ENCODE assay signal across 8 mouse cellular contexts in the genomic region with DNA sequence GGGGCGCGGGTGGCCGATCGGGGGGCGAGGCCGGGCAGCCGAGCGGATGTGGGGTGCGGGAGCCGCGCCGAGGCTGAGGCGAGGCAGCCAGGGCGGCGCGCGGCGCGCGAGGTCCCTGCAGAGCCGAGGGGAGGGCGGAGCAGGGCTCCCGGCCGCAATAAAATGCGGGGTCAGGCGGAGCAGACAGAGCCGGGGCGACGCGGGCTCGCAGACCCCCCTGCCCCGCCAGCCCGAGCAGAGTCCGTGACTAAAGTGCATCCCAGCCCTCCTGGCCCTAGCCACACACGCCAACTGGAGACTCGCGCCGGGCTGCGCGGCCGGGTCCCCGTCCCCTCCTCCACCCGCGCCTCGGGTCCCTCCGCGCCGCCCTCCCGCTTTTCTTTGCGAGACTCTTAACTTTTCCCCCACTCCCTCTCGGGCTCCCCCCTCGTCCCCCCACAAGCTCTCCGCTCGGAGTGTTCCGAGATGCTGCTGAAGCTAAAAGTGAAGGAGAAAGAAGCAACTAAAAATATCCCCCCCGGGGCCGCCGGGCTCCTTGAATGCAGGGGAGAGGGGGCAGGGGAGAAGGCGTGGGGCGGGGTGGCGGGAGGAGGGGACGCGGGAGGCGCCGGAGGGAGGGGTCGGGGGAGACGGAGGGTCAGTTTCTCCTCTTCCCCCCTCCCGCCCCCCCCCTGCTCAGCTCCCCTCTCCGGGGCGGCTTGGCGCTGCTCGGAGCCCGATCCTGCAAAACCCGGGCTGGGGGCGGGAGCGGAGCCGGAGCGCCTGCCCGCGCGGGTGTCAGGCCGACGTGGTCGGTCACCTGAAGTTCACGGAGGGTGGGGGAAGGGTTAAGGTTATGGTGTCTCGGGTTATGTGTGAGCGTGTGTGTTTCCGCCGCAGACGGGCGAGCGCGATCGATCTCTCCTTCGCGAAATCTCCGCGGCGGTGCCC. TPM values are rescaled to one million over a fixed set of nuclear protein-coding genes. Genes with fewer than 3 reads are reported as not detected.
DNase-seq lines count a peak whose midpoint lies in the region; ATAC-seq lines count a peak whose summit lies in the region.

No protein-coding gene starts in this region.

- WGBS in intestine, embryonic 14.5 days: under 1% methylated on average over 72 of the region's 99 CpGs

- ATAC-seq in activated CD4-positive, CD25-positive, alpha-beta regulatory T cell, adult 4 months: peak; percentile 37
- ATAC-seq in intestine, embryonic 14.5 days (replicated peaks; ENCODE audit: low FRiP score, low TSS enrichment, low read depth): peak; percentile 77
- ATAC-seq in megakaryocyte-erythroid progenitor cell, adult 5-6 weeks (replicated peaks; ENCODE audit: low FRiP score, low TSS enrichment, poor library complexity, severe bottlenecking): 0 out of 2 replicates have a peak, but pooled peaks have one; percentile 36
- ATAC-seq in erythroid progenitor cell, adult 5-6 weeks (replicated peaks; ENCODE audit: low FRiP score, poor library complexity, severe bottlenecking): no peak

- peak overlapping the region; percentile 100 for H3K27ac ChIP-seq in intestine, embryonic 14.5 days (ENCODE audit: low read depth)

- peak overlapping the region; percentile 65 for H3K4me2 ChIP-seq in intestine, embryonic 14.5 days (ENCODE audit: low read length)

- H3K4me1 ChIP-seq in intestine, embryonic 14.5 days (replicated peaks; ENCODE audit: control insufficient read depth, insufficient read depth, low read length): peaks cover 30% of the 10 kb centered on the region

- no peaks in the 10 kb centered on the region for H3K9me3 ChIP-seq in intestine, embryonic 14.5 days (ENCODE audit: control insufficient read depth, low read length)

- peak overlapping the region; percentile 85 for H3K4me3 ChIP-seq in intestine, embryonic 14.5 days (ENCODE audit: low read depth, low read length)

- H3K36me3 ChIP-seq in intestine, embryonic 14.5 days (ENCODE audit: control insufficient read depth, insufficient read depth, low read length): no peaks in the 10 kb centered on the region

- DNase-seq in cerebellum, postnatal 4 days (ENCODE audit: low spot score in 2 of 2): peak; percentile 46 to 66
- DNase-seq in gastrocnemius, postnatal 10 days: peak; percentile 78
- peak; percentile 91 for DNase-seq in intestine, embryonic 14.5 days (ENCODE audit: low spot score)
- peak; percentile 74 to 76 for DNase-seq in left cerebral cortex, postnatal 25 days (ENCODE audit: low spot score in 2 of 2)
- DNase-seq in right cerebral cortex, postnatal 4 days: peak; percentile 69

- peak overlapping the region; percentile 100 for H3K9ac ChIP-seq in intestine, embryonic 14.5 days (ENCODE audit: low read length)

- intact Hi-C loops in left cerebral cortex, postnatal 25 days (cut with DNase I): loop anchor here (1.0 to 5.0 kb wide), 6 partner anchors 49 to 522 kb away; a partner anchor contains a TSS

- no peaks in the 10 kb centered on the region for H3K27me3 ChIP-seq in intestine, embryonic 14.5 days (replicated peaks; ENCODE audit: control insufficient read depth, insufficient read depth, low read length)

RNA-seq across cellular contexts. Expression of a gene that starts 1.4 kb away (rescaled TPM):
- 1 to 10 TPM; 4.0 to 5.0 TPM for polyA plus RNA-seq in activated CD4-positive, CD25-positive, alpha-beta regulatory T cell, adult 4 months (2017; shearing (Covaris generic))
- 10 to 100 TPM; 10.2 to 14.8 TPM for total RNA-seq in gastrocnemius, postnatal 10 days (2021)
- 10.6 and 12.4 TPM in 2 replicates for polyA plus RNA-seq in intestine, embryonic 14.5 days (2014; fragmentation: Nextera tagmentation; extraction: Ambion mirVana)
- total RNA-seq in left cerebral cortex, postnatal 25 days (2021): 10 to 100 TPM; 36.6 to 41.0 TPM
- 0.46 and 2.3 TPM in 2 replicates for total RNA-seq in megakaryocyte-erythroid progenitor cell, adult 5-6 weeks (2014; fragmentation: Nextera tagmentation)
- 0.47 and 0.72 TPM in 2 replicates for total RNA-seq in megakaryocyte-erythroid progenitor cell, adult 5-6 weeks (2017)
- total RNA-seq in erythroid progenitor cell, adult 5-6 weeks (2015; ENCODE audit: low replicate concordance): 0.72 TPM in 1 of 2 replicates, not detected in the other
- total RNA-seq in erythroid progenitor cell, adult 5-6 weeks (2017; ENCODE audit: low replicate concordance): 0.90 TPM in 1 of 2 replicates, not detected in the other
